Mouse (Mus musculus): ENCODE data around the gene Bicd2.

GRCm38 (mm10) chr13:49307311-49307969 is 33.9 kb upstream of the Bicd2 start:
- TF ChIP-seq CTCF (IDR thresholded peaks at IDR 0.05; ENCODE audit: low read depth, low read length) (no peak), GATA2 (IDR thresholded peaks at IDR 0.05; ENCODE audit: borderline replicate concordance, low read depth, low read length) (no peak), GATA1 (IDR thresholded peaks at IDR 0.05; ENCODE audit: borderline replicate concordance, low read length) (no peak), POLR2AphosphoS5 (IDR thresholded peaks at IDR 0.05; ENCODE audit: insufficient replicate concordance, low read depth, low read length) (no peak), TAL1 (conservative IDR thresholded peaks at IDR 0.05; ENCODE audit: low read depth, low read length) (no peak)
